Mouse (Mus musculus) CH12.LX (cell line): ENCODE results near the gene A230050P20Rik. TPM values are rescaled to one million over a fixed set of nuclear protein-coding genes. Genes with fewer than 3 reads are reported as not detected.

Experiments used
- DNase-seq: peaks from one replicate; pipeline ENCODE4 v3.0.0-alpha.2; 2013; ENCODE audit errors: extremely low read depth
- H3K27ac ChIP-seq: 2 replicates; pipeline ENCODE4 v1.5.1; 2012; ENCODE audit warnings: low read depth, mild to moderate bottlenecking, control low read depth, moderate library complexity; ENCODE audit not compliant: insufficient read depth
- H3K27me3 ChIP-seq: replicated peaks from 2 replicates; pipeline ENCODE3; 2012; ENCODE audit warnings: inconsistent platforms
- H3K36me3 ChIP-seq, 2 experiments: replicated peaks in 1 of 2; 2 replicates each; pipeline versions ENCODE3 to v1.6.1; 2012; ENCODE audit warnings: inconsistent platforms in 1 of 2, low read length in 1 of 2, mild to moderate bottlenecking in 1 of 2, mixed read lengths in 1 of 2, moderate library complexity in 1 of 2; ENCODE audit not compliant: control insufficient read depth in 1 of 2, insufficient read depth in 1 of 2
- H3K4me1 ChIP-seq, 2 experiments: 2 replicates each; pipeline ENCODE4 v1.6.1; 2012; ENCODE audit warnings: inconsistent platforms in 1 of 2, moderate library complexity in 1 of 2; ENCODE audit not compliant: insufficient read depth in 2 of 2, control insufficient read depth in 1 of 2
- H3K4me2 ChIP-seq: 2 replicates; pipeline ENCODE4 v1.6.1; 2012; ENCODE audit warnings: low read depth, mild to moderate bottlenecking, control low read depth; ENCODE audit not compliant: poor library complexity, insufficient read depth, severe bottlenecking
- H3K4me3 ChIP-seq, 3 experiments: fragments of 150-350 bp in 1 of 3; sonication (generic) in 1 of 3; replicated peaks in 1 of 3; 2 replicates each; pipeline versions ENCODE3 to v1.5.1; 2011 to 2012; ENCODE audit warnings: low read depth in 2 of 3, low read length in 2 of 3, mild to moderate bottlenecking in 2 of 3, moderate library complexity in 2 of 3, control low read depth in 1 of 3, improper control_type of control experiment in 1 of 3, inconsistent platforms in 1 of 3, mixed read lengths in 1 of 3; ENCODE audit not compliant: poor library complexity in 1 of 3
- H3K79me2 ChIP-seq: replicated peaks from 2 replicates; pipeline ENCODE4 v1.6.1; 2012; ENCODE audit warnings: mild to moderate bottlenecking, moderate library complexity; ENCODE audit not compliant: control insufficient read depth, poor library complexity, insufficient read depth, severe bottlenecking; ENCODE audit errors: extremely low read depth
- H3K9ac ChIP-seq: 2 replicates; pipeline ENCODE4 v1.6.1; 2012; ENCODE audit warnings: low read depth, mild to moderate bottlenecking, control low read depth, moderate library complexity; ENCODE audit not compliant: insufficient read depth
- H3K9me3 ChIP-seq: replicated peaks from 2 replicates; pipeline ENCODE3; 2012; ENCODE audit warnings: low read length, inconsistent platforms, mixed read lengths
- CHD1 ChIP-seq: IDR thresholded peaks from 2 replicates; pipeline ENCODE4 v1.6.1; 2012; ENCODE audit warnings: low read depth, low read length, improper control_type of control experiment, inconsistent platforms
- CTCF ChIP-seq, 2 experiments: IDR thresholded peaks in 1 of 2; conservative IDR thresholded peaks in 1 of 2; 2 replicates each; pipeline ENCODE4 v1.5.1; 2011 to 2012; ENCODE audit warnings: low read depth in 2 of 2, low read length in 2 of 2, improper control_type of control experiment in 1 of 2, inconsistent platforms in 1 of 2, mild to moderate bottlenecking in 1 of 2, moderate library complexity in 1 of 2
- E2F4 ChIP-seq: IDR thresholded peaks from 2 replicates; pipeline ENCODE4 v1.6.1; 2011; ENCODE audit warnings: low read depth, low read length, improper control_type of control experiment; ENCODE audit not compliant: insufficient replicate concordance
- ELF1 ChIP-seq: IDR thresholded peaks from 2 replicates; pipeline ENCODE4 v1.6.1; 2014; ENCODE audit warnings: low read depth, mild to moderate bottlenecking, inconsistent platforms, low read length, improper control_type of control experiment
- ETS1 ChIP-seq: conservative IDR thresholded peaks from 2 replicates; pipeline ENCODE4 v1.6.1; 2012; ENCODE audit warnings: low read depth, mild to moderate bottlenecking, inconsistent platforms, low read length, improper control_type of control experiment, moderate library complexity
- GABPA ChIP-seq: IDR thresholded peaks from 2 replicates; pipeline ENCODE4 v1.6.1; 2012; ENCODE audit warnings: low read depth, low read length, improper control_type of control experiment, inconsistent platforms; ENCODE audit not compliant: insufficient replicate concordance
- MXI1 ChIP-seq: IDR thresholded peaks from 2 replicates; pipeline ENCODE4 v1.6.1; 2011; ENCODE audit warnings: mild to moderate bottlenecking, low read depth, low read length, improper control_type of control experiment
- POLR2A ChIP-seq: IDR thresholded peaks from 2 replicates; pipeline ENCODE4 v1.6.1; 2011; ENCODE audit warnings: low read depth, mild to moderate bottlenecking, improper control_type of control experiment, low read length
- RAD21 ChIP-seq: IDR thresholded peaks from 2 replicates; pipeline ENCODE4 v1.6.1; 2011; ENCODE audit warnings: low read depth, mild to moderate bottlenecking, low read length, improper control_type of control experiment, moderate library complexity
- RCOR1 ChIP-seq: conservative IDR thresholded peaks from 2 replicates; pipeline ENCODE4 v1.6.1; 2012; ENCODE audit warnings: low read depth, mild to moderate bottlenecking, inconsistent platforms, low read length, improper control_type of control experiment
- SIN3A ChIP-seq: IDR thresholded peaks from 2 replicates; pipeline ENCODE4 v1.6.1; 2012; ENCODE audit warnings: low read length, improper control_type of control experiment, inconsistent platforms
- SMC3 ChIP-seq: IDR thresholded peaks from 2 replicates; pipeline ENCODE4 v1.6.1; 2011; ENCODE audit warnings: low read depth, low read length, improper control_type of control experiment
- TBP ChIP-seq: conservative IDR thresholded peaks from 2 replicates; pipeline ENCODE4 v1.6.1; 2011; ENCODE audit warnings: low read depth, low read length, improper control_type of control experiment
- UBTF ChIP-seq: IDR thresholded peaks from 2 replicates; pipeline ENCODE4 v1.6.1; 2012; ENCODE audit warnings: low read depth, mild to moderate bottlenecking, inconsistent platforms, low read length, improper control_type of control experiment, moderate library complexity
- USF2 ChIP-seq: conservative IDR thresholded peaks from 2 replicates; pipeline ENCODE4 v1.6.1; 2011; ENCODE audit warnings: low read depth, low read length, improper control_type of control experiment
- ZMIZ1 ChIP-seq: IDR thresholded peaks from 2 replicates; pipeline ENCODE4 v1.6.1; 2012; ENCODE audit warnings: low read depth, mild to moderate bottlenecking, inconsistent platforms, low read length, improper control_type of control experiment
- ZNF384 ChIP-seq: IDR thresholded peaks from 2 replicates; pipeline ENCODE4 v1.6.1; 2012; ENCODE audit warnings: low read depth, low read length, improper control_type of control experiment, inconsistent platforms
- dilution Hi-C: fragments of 300-500 bp; cut with MboI; formaldehyde crosslinking; loops from 2 replicates; pipeline ENCODE4 v1.14.3; 2020; ENCODE audit warnings: low sequenced_read_pairs; ENCODE audit not compliant: extremely low pct_unique_long_range_greater_than_20kb, extremely low pct_ligation_motif_present
- in situ Hi-C: fragments of 300-500 bp; cut with MboI; formaldehyde crosslinking; loops from 3 replicates; pipeline ENCODE4 v1.14.3; 2019; ENCODE audit warnings: low sequenced_read_pairs, low pct_ligation_motif_present, low pct_unique_long_range_greater_than_20kb, mixed read lengths
- polyA plus RNA-seq: library from polyadenylated mRNA; unstranded; fragments of >175 nt; gene quantifications from 2 replicates; pipeline ENCODE4 v1.2.1, GENCODE M21; 2012; ENCODE audit warnings: low read depth; ENCODE audit not compliant: insufficient read length
- total RNA-seq, 2 experiments: library from RNA; depleted of rRNA; stranded (reverse); fragments of 300-350 nt in 1 of 2; fragments of >200 nt in 1 of 2; gene quantifications; 2 replicates each; pipeline ENCODE4 v1.2.3; 2012 to 2014

Gene A230050P20Rik
- total and polyA plus RNA-seq, 3 experiments = 3.3 to 25.2 (median 11.0) TPM

- no peak overlapping the region for H3K27ac ChIP-seq
- in situ Hi-C loops (no loop called here), dilution Hi-C loops (no loop called here)
- no peak for DNase-seq
- peaks cover 10% of the 10 kb centered on the region for H3K9me3 ChIP-seq
- H3K4me3 ChIP-seq = no peak overlapping the region
- H3K27me3 ChIP-seq = peaks cover 60% of the 10 kb centered on the region
- H3K4me1 ChIP-seq = no peaks in the 10 kb centered on the region
- no peaks in the 10 kb centered on the region for H3K79me2 ChIP-seq
- TF ChIP-seq SMC3 = peak; percentile 43
- no peak for TF ChIP-seq E2F4
- TF ChIP-seq POLR2A = no peak
- TF ChIP-seq ZNF384 = no peak
- TF ChIP-seq ELF1 = no peak
- TF ChIP-seq ZMIZ1 = no peak
- no peak for TF ChIP-seq CHD1
- peak; percentile 68 to 69 for TF ChIP-seq CTCF (conservative IDR thresholded peaks at IDR 0.05 in 1 of 2, IDR thresholded peaks at IDR 0.05 in 1 of 2; ENCODE audit: low read depth in 2 of 2, low read length in 2 of 2)
- TF ChIP-seq GABPA = no peak
- peak; percentile 40 for TF ChIP-seq RAD21
- H3K4me2 ChIP-seq = no peak overlapping the region
- H3K36me3 ChIP-seq = no peaks in the 10 kb centered on the region
- H3K9ac ChIP-seq = no peak overlapping the region
These were observed 25.8 kb upstream of the A230050P20Rik start for GRCm38 (mm10) chr9:20842670-20843069.

- no peak overlapping the region for H3K4me3 ChIP-seq
- H3K79me2 ChIP-seq = no peaks in the 10 kb centered on the region
- H3K9me3 ChIP-seq = no peaks in the 10 kb centered on the region
- TF ChIP-seq USF2 (no peak), RCOR1 (no peak), CTCF (conservative IDR thresholded peaks at IDR 0.05 in 1 of 2, IDR thresholded peaks at IDR 0.05 in 1 of 2; ENCODE audit: low read depth in 2 of 2, low read length in 2 of 2) (no peak; a peak in 1 of 4 replicates), MXI1 (no peak), GABPA (no peak), UBTF (no peak), TBP (no peak)
- TF ChIP-seq, all 38 proteins: peak for 0
- Histone ChIP-seq H3K27me3 (peaks cover 78% of the 10 kb centered on the region), H3K9ac (no peak overlapping the region), H3K4me2 (no peak overlapping the region), H3K4me1 (no peaks in the 10 kb centered on the region), H3K27ac (no peak overlapping the region), H3K36me3 (no peaks in the 10 kb centered on the region)
- dilution Hi-C loops = no loop called here
- in situ Hi-C loops = no loop called here
- no peak for DNase-seq
These were observed 18.3 kb upstream of the A230050P20Rik start for GRCm38 (mm10) chr9:20850179-20850578.

- Histone ChIP-seq H3K36me3 (no peaks in the 10 kb centered on the region), H3K27ac (no peak overlapping the region), H3K4me3 (no peak overlapping the region), H3K4me2 (no peak overlapping the region), H3K9me3 (no peaks in the 10 kb centered on the region), H3K79me2 (no peaks in the 10 kb centered on the region), H3K27me3 (peaks cover 65% of the 10 kb centered on the region), H3K9ac (no peak overlapping the region), H3K4me1 (peaks cover 5 to 7% of the 10 kb centered on the region in 2 experiments; a peak in 2 of 4 replicates)
- dilution Hi-C loops = no loop called here
- TF ChIP-seq MXI1 (peak; percentile 88), ETS1 (no peak), SIN3A (peak; percentile 99), ZMIZ1 (no peak)
- peak; percentile 91 for DNase-seq
- in situ Hi-C loops = no loop called here
These were observed 11.3 kb upstream of the A230050P20Rik start for GRCm38 (mm10) chr9:20857131-20857530.
